Mouse (Mus musculus): ENCODE results near the gene Hinfp. TPM values are rescaled to one million over a fixed set of nuclear protein-coding genes. Genes with fewer than 3 reads are reported as not detected.
A peak's percentile ranks its signal among the peaks of the same experiment; 100 is the strongest.
"Not testable (repeated sequence)": the region's sequence is repeated elsewhere in the genome, so short reads cannot be mapped to it uniquely, and the experiment has no call there.

Gene Hinfp
- polyA plus RNA-seq, 1 experiment, result 0.57 TPM

DNA sequence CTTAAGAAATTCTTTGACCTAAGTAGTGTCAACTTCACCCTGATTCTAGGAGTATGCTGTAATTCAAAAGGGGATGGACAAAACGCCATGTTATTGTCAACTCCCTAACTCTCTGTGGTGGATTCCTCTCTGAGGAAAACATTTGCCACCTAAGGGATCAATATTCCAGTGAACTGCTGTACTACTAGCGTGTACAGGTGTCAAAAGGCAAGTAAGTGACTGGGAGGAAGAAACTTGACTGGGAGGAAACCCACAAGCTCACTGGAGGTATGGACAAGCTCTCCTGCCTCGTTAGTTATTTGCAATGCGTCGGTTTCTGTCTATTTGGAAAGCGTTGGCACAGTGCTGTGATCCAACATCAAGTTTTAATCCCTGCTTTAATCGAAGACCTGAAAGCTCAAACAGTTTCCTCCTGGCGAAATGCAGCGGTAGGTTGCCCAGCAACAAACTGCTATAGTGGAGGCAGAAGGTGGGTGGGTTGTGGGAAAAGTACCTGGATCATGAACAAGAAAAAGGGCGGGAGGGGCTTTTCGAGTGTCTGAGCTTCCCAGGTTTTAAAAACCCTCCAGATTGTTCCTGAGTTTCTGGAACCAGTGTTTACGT lies 20.4 kb upstream of the Hinfp start, which contains the start of gene Dpagt1:
Dpagt1 (plus strand) TSS at position 252 of the 603 bp plus-strand sequence.
- H3K27me3 ChIP-seq (ENCODE audit: control insufficient read depth), result no peaks in the 10 kb centered on the region
- no peaks in the 10 kb centered on the region for H3K9me3 ChIP-seq (ENCODE audit: control insufficient read depth, low read length)
- H3K4me1 ChIP-seq (ENCODE audit: control insufficient read depth), result peaks cover 47% of the 10 kb centered on the region
- peak within 1 kb of the TSS; percentile 84 for H3K4me3 ChIP-seq (replicated peaks)
- TF ChIP-seq GATA1 (IDR thresholded peaks at IDR 0.05; ENCODE audit: low read length) (no peak), TAL1 (IDR thresholded peaks at IDR 0.05; ENCODE audit: low read length) (no peak)
- peaks cover 30% of the 10 kb centered on the region for H3K36me3 ChIP-seq (ENCODE audit: control insufficient read depth)

- H3K27me3 ChIP-seq (ENCODE audit: control insufficient read depth); H3K9me3 ChIP-seq (ENCODE audit: control insufficient read depth, low read length): not testable (repeated sequence)
- H3K4me3 ChIP-seq (replicated peaks), result peak overlapping the region; percentile 84
- H3K36me3 ChIP-seq (ENCODE audit: control insufficient read depth), result peaks cover 24% of the 10 kb centered on the region
- H3K4me1 ChIP-seq (ENCODE audit: control insufficient read depth), result peaks cover 52% of the 10 kb centered on the region
These were observed 19.7 kb upstream of the Hinfp start for GRCm38 (mm10) chr9:44325032-44325767.

GRCm38 (mm10) chr9:44324147-44324546 lies 18.7 kb upstream of the Hinfp start:
- peaks cover 55% of the 10 kb centered on the region for H3K4me1 ChIP-seq (ENCODE audit: control insufficient read depth)
- no peaks in the 10 kb centered on the region for H3K27me3 ChIP-seq (ENCODE audit: control insufficient read depth)
- H3K4me3 ChIP-seq (replicated peaks), result no peak overlapping the region
- no peaks in the 10 kb centered on the region for H3K9me3 ChIP-seq (ENCODE audit: control insufficient read depth, low read length)
- TF ChIP-seq TAL1 (IDR thresholded peaks at IDR 0.05; ENCODE audit: low read length), result no peak
- TF ChIP-seq GATA1 (IDR thresholded peaks at IDR 0.05; ENCODE audit: low read length), result no peak
- H3K36me3 ChIP-seq (ENCODE audit: control insufficient read depth), result peaks cover 14% of the 10 kb centered on the region

- H3K9me3 ChIP-seq (ENCODE audit: control insufficient read depth, low read length), result not testable (repeated sequence)
These were observed 18.2 kb upstream of the Hinfp start for GRCm38 (mm10) chr9:44323656-44324055.

DNA sequence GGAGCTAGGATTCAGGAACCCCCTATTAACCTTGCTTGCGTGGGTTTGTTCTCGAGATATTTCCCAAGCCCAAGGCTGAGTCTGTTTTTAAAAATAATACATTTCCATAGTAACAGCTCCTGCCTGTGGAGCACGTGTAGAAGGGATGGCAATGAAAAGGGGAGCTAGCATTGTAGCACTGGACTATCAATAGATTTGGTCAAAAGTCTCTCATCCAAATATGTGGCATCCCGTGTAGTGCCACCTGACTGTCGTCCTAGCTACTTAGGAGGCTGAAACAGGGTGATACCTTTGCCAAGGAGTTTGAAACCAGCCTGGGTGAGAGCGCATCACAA lies 15.3 kb upstream of the Hinfp start:
- peaks cover 31% of the 10 kb centered on the region for H3K36me3 ChIP-seq (ENCODE audit: control insufficient read depth)
- peaks cover 58% of the 10 kb centered on the region for H3K4me1 ChIP-seq (ENCODE audit: control insufficient read depth)
- peak overlapping the region; percentile 90 for H3K4me3 ChIP-seq (replicated peaks)
- H3K9me3 ChIP-seq (ENCODE audit: control insufficient read depth, low read length), result no peaks in the 10 kb centered on the region
- no peak for TF ChIP-seq GATA1 (IDR thresholded peaks at IDR 0.05; ENCODE audit: low read length)
- no peak for TF ChIP-seq TAL1 (IDR thresholded peaks at IDR 0.05; ENCODE audit: low read length)
- no peaks in the 10 kb centered on the region for H3K27me3 ChIP-seq (ENCODE audit: control insufficient read depth)

More at GRCm38 (mm10) chr9:44323656-44324055, 18.2 kb upstream of the Hinfp start:
- H3K4me3 ChIP-seq (replicated peaks); H3K27me3 ChIP-seq (ENCODE audit: control insufficient read depth): not testable (repeated sequence)
- peaks cover 12% of the 10 kb centered on the region for H3K36me3 ChIP-seq (ENCODE audit: control insufficient read depth)
- peaks cover 57% of the 10 kb centered on the region for H3K4me1 ChIP-seq (ENCODE audit: control insufficient read depth)

DNA sequence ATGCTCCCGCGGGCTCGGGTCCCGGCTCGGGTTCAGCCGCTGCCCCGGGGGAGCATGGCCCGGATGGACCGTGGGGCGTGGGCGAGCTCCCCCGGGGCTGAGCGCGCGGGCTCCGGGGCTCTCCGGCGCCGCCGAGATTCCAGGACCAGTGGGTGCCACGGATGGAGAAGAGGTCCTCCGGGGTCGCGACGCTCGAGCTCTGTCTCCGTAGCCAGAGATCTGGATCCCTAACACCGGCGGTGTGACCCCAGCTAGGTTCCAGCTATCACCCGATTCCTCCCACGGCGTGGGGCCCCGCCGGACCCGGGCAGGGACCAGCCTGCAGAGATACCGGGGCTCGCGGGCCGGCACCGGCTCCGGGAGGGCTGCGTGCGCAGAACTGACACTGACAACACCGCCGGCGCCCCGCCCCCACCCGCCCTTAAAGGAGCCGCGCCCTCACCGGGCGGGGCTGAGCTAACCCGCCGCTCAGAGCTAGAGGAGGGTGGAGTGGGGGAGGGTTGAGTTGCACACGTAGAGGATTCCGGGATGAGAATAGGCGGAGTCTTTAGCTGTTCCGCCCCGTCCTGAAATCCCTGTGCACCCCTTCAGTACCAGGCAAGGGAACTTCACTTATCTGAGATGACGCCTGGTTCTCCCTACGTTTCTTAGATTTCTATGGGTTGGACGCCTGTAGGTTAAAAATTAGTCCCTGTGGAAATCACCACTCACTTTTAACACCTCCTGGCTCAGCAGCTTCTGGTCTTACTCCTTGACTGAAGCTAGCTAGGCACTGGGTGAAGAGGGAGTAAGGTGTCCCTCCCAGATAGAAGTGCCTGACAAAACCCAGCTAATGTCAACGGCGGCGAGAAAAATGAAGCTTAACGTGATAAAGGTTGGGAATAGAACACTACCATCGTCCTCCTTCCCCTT lies 14.7 kb upstream of the Hinfp start, which contains the start of gene C2cd2l:
C2cd2l (minus strand) TSS at position 399 of the 912 bp plus-strand sequence.
- Histone ChIP-seq H3K27me3 (ENCODE audit: control insufficient read depth) (no peaks in the 10 kb centered on the region), H3K4me1 (ENCODE audit: control insufficient read depth) (peaks cover 56% of the 10 kb centered on the region), H3K4me3 (replicated peaks) (peak within 1 kb of the TSS; percentile 90), H3K36me3 (ENCODE audit: control insufficient read depth) (peaks cover 37% of the 10 kb centered on the region), H3K9me3 (ENCODE audit: control insufficient read depth, low read length) (no peaks in the 10 kb centered on the region)
- TF ChIP-seq GATA1 (IDR thresholded peaks at IDR 0.05; ENCODE audit: low read length) (no peak), TAL1 (IDR thresholded peaks at IDR 0.05; ENCODE audit: low read length) (no peak)

DNA sequence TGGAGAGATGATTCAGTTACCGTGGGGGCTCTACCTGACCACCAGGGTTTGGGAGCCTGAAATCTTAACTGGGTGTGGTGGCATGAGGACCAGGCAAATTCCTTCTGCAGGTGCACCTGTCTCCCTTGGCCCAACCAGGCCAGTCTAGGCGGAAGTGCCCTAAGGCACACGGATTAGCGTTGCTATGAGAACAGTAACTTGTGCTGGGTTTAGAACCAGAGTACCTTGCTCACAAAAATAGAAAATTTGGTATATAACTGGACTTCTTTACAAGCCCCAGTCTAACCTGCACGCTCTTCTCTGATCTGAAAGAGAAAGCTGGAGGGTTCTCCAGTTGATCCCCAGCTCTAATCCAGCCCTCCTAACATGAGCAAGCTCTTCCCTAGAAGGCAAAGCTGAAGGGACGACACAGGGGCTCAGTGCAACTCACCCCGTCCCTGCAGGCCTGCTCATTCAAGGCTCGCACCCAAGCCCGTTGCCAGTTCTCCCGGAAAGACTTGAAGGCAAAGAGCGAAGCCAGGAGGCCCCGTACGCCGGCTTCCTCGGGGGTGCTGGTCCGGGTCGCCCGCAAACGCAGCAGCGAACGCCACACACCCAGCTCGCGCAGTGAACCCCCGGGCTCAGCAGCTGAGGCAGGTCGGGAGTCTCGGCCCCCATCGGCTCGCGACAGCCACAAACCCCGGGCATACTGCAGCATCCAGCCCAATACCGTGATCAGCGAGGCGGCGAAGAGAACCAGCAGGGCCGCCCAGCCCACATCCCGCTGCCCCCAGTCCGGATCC lies 13.8 kb upstream of the Hinfp start:
- H3K36me3 ChIP-seq (ENCODE audit: control insufficient read depth), result peaks cover 46% of the 10 kb centered on the region
- peak overlapping the region; percentile 90 for H3K4me3 ChIP-seq (replicated peaks)
- H3K4me1 ChIP-seq (ENCODE audit: control insufficient read depth), result peaks cover 58% of the 10 kb centered on the region
- H3K9me3 ChIP-seq (ENCODE audit: control insufficient read depth, low read length), result no peaks in the 10 kb centered on the region
- H3K27me3 ChIP-seq (ENCODE audit: control insufficient read depth), result no peaks in the 10 kb centered on the region
- TF ChIP-seq TAL1 (IDR thresholded peaks at IDR 0.05; ENCODE audit: low read length) (no peak), GATA1 (IDR thresholded peaks at IDR 0.05; ENCODE audit: low read length) (no peak)

DNA sequence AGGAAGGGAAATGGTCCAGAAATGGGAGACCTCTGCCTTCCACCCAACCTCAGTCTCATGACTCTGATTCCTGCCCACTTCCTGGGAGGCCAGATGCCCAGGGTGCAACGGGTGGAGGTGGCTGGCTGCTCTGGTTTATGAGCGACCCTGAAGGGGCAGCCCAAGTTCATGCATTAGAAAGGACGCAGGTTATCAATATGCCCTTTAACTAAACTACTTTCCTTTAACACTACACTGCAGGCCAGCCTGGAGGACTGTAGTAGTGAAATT lies 13.3 kb upstream of the Hinfp start:
- H3K36me3 ChIP-seq (ENCODE audit: control insufficient read depth), result peaks cover 51% of the 10 kb centered on the region
- TF ChIP-seq TAL1 (IDR thresholded peaks at IDR 0.05; ENCODE audit: low read length), result no peak
- TF ChIP-seq GATA1 (IDR thresholded peaks at IDR 0.05; ENCODE audit: low read length), result no peak
- H3K9me3 ChIP-seq (ENCODE audit: control insufficient read depth, low read length), result no peaks in the 10 kb centered on the region
- H3K27me3 ChIP-seq (ENCODE audit: control insufficient read depth), result no peaks in the 10 kb centered on the region
- H3K4me3 ChIP-seq (replicated peaks), result peak overlapping the region; percentile 90
- H3K4me1 ChIP-seq (ENCODE audit: control insufficient read depth), result peaks cover 56% of the 10 kb centered on the region
